Mouse (Mus musculus) heart, postnatal 0 days (tissue): Measurements from ENCODE around the gene Ptpn13.

Experiments
- CTCF ChIP-seq: IDR thresholded peaks from 2 replicates; pipeline ENCODE4 v1.5.1; 2016; ENCODE audit warnings: antibody characterized with exemption, control low read depth, low read depth
- EP300 ChIP-seq: IDR thresholded peaks from 2 replicates; pipeline ENCODE4 v1.6.1; 2016; ENCODE audit warnings: antibody characterized with exemption, low read depth

- no peak for TF ChIP-seq CTCF
- TF ChIP-seq EP300, result no peak
These were observed 102.4 kb downstream of the Ptpn13 start for GRCm38 (mm10) chr5:103527437-103527718.
